Mouse (Mus musculus) activated CD4-positive, CD25-positive, alpha-beta regulatory T cell (primary cell): Measurements from ENCODE around the gene Anp32a. TPM values are rescaled to one million over a fixed set of nuclear protein-coding genes. Genes with fewer than 3 reads are reported as not detected.

Experiments
- polyA plus RNA-seq, 2 experiments: library from polyadenylated mRNA; unstranded; fragments of 100-300 nt; shearing (Covaris generic); gene quantifications; one replicate each; pipeline ENCODE4 v1.2.1; 2017

Gene Anp32a
- 10 to 100 TPM; 75.8 to 91.1 TPM for polyA plus RNA-seq

GRCm38 (mm10) chr9:62341123-62341486 is at the start of gene Anp32a:
Anp32a (plus strand) TSS chr9:62341293.

Other genes with a start within 250 kb of the Anp32a start
- 1 to 10 TPM; 4.7 to 5.6 TPM for gene Glce, start 218.6 kb upstream of the Anp32a start, polyA plus RNA-seq
- gene Spesp1, start 59.1 kb upstream of the Anp32a start, polyA plus RNA-seq, result not detected
- 1 to 10 TPM; 2.5 to 6.6 TPM for gene Coro2b, start 195.8 kb downstream of the Anp32a start, polyA plus RNA-seq